Mouse (Mus musculus) liver, postnatal 0 days (tissue): ENCODE measurements around the gene Ano10.

ENCODE experiments used
- CTCF ChIP-seq: sonication (generic); IDR thresholded peaks from 2 replicates; pipeline ENCODE4 v1.5.1; 2016; ENCODE audit warnings: antibody characterized with exemption, low read depth
- EP300 ChIP-seq: IDR thresholded peaks from 2 replicates; pipeline ENCODE4 v1.6.1; 2016; ENCODE audit warnings: antibody characterized with exemption, low read depth, mild to moderate bottlenecking

DNA sequence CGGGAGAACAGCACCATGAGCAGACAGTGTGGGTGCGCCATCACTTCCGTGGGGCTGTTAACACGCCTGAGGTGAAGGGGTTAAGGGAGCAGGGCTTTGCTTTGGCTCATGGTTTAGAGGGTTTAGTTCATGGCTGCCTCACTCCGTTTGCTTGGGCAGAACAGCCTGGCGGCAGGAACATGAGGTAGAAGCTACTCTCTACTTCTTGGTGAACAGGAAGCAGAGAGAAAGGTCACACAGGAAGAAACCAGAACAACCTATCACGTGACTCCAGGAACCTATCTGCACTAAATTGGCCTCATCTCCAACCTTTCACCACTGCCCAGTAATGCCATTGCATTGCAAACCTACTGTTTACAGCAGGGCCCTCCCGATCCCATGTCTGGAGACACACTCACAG lies 48.3 kb downstream of the Ano10 start:
- TF ChIP-seq EP300 (no peak), CTCF (no peak)
